Mouse (Mus musculus) embryonic facial prominence, embryonic 11.5 days (tissue): Measurements from ENCODE around the gene Rnf222. TPM values are rescaled to one million over a fixed set of nuclear protein-coding genes. Genes with fewer than 3 reads are reported as not detected.
A peak's percentile ranks its signal among the peaks of the same experiment; 100 is the strongest.

Source experiments
- ATAC-seq: fragments of 200-750 bp; cut with Nextera tagmentation; replicated peaks from 2 replicates; pipeline ENCODE4 v1.8.0; 2017; ENCODE audit warnings: low read depth; ENCODE audit not compliant: insufficient number of reproducible peaks, low FRiP score, low TSS enrichment
- DNase-seq: peaks from one replicate; pipeline ENCODE4 v3.0.0-alpha.2; 2015; ENCODE audit warnings: low spot score
- H3K27ac ChIP-seq: fragments of 300-500 bp; sonication (generic); replicated peaks from 2 replicates; pipeline ENCODE4 v1.5.1; 2014; ENCODE audit warnings: mild to moderate bottlenecking, low read depth, low read length, control low read depth
- H3K27me3 ChIP-seq: fragments of 300-500 bp; sonication (generic); 2 replicates; pipeline ENCODE4 v1.6.1; 2014; ENCODE audit warnings: mild to moderate bottlenecking, low read length, moderate library complexity, mixed read lengths; ENCODE audit not compliant: control insufficient read depth, insufficient read depth
- H3K36me3 ChIP-seq: fragments of 300-500 bp; sonication (generic); replicated peaks from 2 replicates; pipeline ENCODE4 v1.6.1; 2014; ENCODE audit warnings: low read depth, mild to moderate bottlenecking, low read length, moderate library complexity, mixed read lengths; ENCODE audit not compliant: control insufficient read depth, insufficient read depth
- H3K4me1 ChIP-seq: fragments of 300-500 bp; sonication (generic); 2 replicates; pipeline ENCODE4 v1.6.1; 2014; ENCODE audit warnings: low read length, mixed read lengths; ENCODE audit not compliant: control insufficient read depth, insufficient read depth
- H3K4me2 ChIP-seq: fragments of 300-500 bp; sonication (generic); 2 replicates; pipeline ENCODE4 v1.6.1; 2014; ENCODE audit warnings: low read depth, mild to moderate bottlenecking, control low read depth, low read length, moderate library complexity
- H3K4me3 ChIP-seq: fragments of 300-500 bp; sonication (generic); 2 replicates; pipeline ENCODE4 v1.5.1; 2014; ENCODE audit warnings: low read depth, low read length, control low read depth
- H3K9ac ChIP-seq: fragments of 300-500 bp; sonication (generic); replicated peaks from 2 replicates; pipeline ENCODE4 v1.6.1; 2014; ENCODE audit warnings: mild to moderate bottlenecking, control low read depth, low read length
- H3K9me3 ChIP-seq: fragments of 300-500 bp; sonication (generic); replicated peaks from 2 replicates; pipeline ENCODE4 v1.6.1; 2016; ENCODE audit warnings: mild to moderate bottlenecking, low read length, inconsistent platforms, mixed read lengths; ENCODE audit not compliant: control insufficient read depth
- WGBS: fragments of 180-500 bp; shearing (Covaris S2); extraction: QIAGEN DNeasy Blood & Tissue Kit; methylation state at CpG from one replicate; pipeline ENCODE4 v1.1.7; 2014; 5-methylcytosine and 5-hydroxymethylcytosine counted together
- polyA plus RNA-seq: library from polyadenylated mRNA; unstranded; fragments of >200 nt; fragmentation: Nextera tagmentation; extraction: Ambion mirVana; gene quantifications from 2 replicates; pipeline ENCODE4 v1.2.1, GENCODE M21; 2014

The Rnf222 gene
- 0.11 TPM in 1 of 2 replicates, not detected in the other for polyA plus RNA-seq

- Histone ChIP-seq H3K9ac (no peak within 1 kb of the TSS), H3K9me3 (no peaks in the 10 kb centered on the region), H3K27ac (no peak within 1 kb of the TSS), H3K36me3 (no peaks in the 10 kb centered on the region), H3K27me3 (no peaks in the 10 kb centered on the region), H3K4me1 (no peaks in the 10 kb centered on the region), H3K4me2 (no peak within 1 kb of the TSS), H3K4me3 (no peak within 1 kb of the TSS)
- no peak for DNase-seq
- no peak for ATAC-seq
- 38% methylated on average over 6 of the region's 6 CpGs for WGBS
These were observed at the start of gene Rnf222 for GRCm38 (mm10) chr11:68888253-68888652. Gene Rnf222 (plus strand): TSS chr11:68888553.

GRCm38 (mm10) chr11:68839606-68840005 is 48.7 kb upstream of the Rnf222 start:
- no peak for DNase-seq
- Histone ChIP-seq H3K4me3 (no peak overlapping the region), H3K9ac (no peak overlapping the region), H3K4me2 (no peak overlapping the region), H3K27ac (no peak overlapping the region), H3K4me1 (no peaks in the 10 kb centered on the region), H3K27me3 (no peaks in the 10 kb centered on the region), H3K36me3 (peaks cover 14% of the 10 kb centered on the region), H3K9me3 (no peaks in the 10 kb centered on the region)
- ATAC-seq = no peak
- WGBS = 85% methylated on average over 5 of the region's 5 CpGs

DNA sequence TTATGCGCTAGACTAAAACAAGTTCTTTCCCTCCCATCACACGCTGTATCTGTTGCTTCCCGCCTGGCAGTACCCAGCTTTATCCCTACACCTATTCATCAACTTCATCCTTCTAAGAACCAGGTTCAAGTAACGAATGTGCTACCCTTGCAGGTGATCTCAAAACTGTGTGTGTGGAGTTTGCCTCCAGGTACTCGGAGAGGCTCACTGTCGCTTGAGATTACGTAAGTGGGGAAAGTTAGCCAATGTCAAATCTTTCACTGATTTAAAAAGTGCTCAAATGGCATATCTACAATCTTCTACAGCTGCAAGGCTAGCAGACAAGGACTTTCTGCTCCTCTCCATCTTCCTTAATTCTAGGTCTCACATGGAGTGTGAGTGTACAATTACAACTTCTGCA is 37.5 kb upstream of the Rnf222 start:
- Histone ChIP-seq H3K27me3 (no peaks in the 10 kb centered on the region), H3K36me3 (no peaks in the 10 kb centered on the region), H3K4me1 (no peaks in the 10 kb centered on the region), H3K9ac (no peak overlapping the region), H3K27ac (no peak overlapping the region), H3K4me3 (no peak overlapping the region), H3K9me3 (no peaks in the 10 kb centered on the region), H3K4me2 (no peak overlapping the region)
- 89% methylated on average over 7 of the region's 7 CpGs for WGBS
- DNase-seq = no peak
- no peak for ATAC-seq

DNA sequence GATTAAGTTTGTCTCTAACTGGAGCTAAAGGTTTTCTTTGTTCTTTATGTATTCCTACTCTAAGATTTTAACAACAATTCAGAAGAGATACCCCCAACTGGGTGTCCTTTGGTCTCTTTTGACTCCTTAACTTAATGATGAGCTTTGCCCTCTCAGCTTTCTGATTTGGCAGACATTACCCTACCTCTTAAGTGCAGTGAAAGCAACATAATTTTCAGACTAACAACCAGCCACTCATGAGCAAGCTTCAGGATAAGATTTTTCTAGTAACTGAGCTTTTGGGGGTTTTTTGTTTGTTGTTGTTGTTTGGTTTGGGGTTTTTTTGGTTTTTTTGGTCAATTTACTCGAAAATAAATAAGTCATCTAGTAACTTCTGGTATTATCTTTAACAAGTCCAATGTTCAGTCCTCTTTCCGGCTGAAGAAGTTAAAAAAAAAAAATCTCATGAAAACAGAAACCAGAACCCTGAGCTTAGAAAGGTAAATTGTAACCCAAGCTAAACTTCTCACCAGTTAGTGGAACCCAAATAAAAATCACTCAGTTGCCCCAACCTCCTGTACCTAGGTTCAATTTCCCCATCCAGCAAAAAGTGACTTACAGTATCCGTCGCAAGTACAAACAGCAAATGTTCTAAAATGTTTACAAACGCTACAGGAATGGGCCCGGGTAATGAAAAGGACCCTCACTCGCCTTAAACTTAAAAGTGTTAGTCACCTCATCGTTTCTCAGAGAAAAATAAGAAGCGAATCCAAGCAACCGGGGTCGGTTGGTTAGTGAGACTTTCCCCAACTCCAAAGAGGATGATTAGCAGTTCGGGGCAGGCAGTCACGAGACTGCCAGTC is 36.5 kb upstream of the Rnf222 start:
- no peaks in the 10 kb centered on the region for H3K4me1 ChIP-seq
- 4% methylated on average over 13 of the region's 13 CpGs for WGBS
- H3K4me2 ChIP-seq = peak overlapping the region; percentile 66
- ATAC-seq (no peak), DNase-seq (no peak)
- H3K9ac ChIP-seq = peak overlapping the region; percentile 83
- H3K9me3 ChIP-seq = no peaks in the 10 kb centered on the region
- H3K36me3 ChIP-seq = no peaks in the 10 kb centered on the region
- no peaks in the 10 kb centered on the region for H3K27me3 ChIP-seq
- peak overlapping the region; percentile 85 for H3K27ac ChIP-seq
- peak overlapping the region; percentile 85 for H3K4me3 ChIP-seq

GRCm38 (mm10) chr11:68852486-68852901 is 35.9 kb upstream of the Rnf222 start:
- no peaks in the 10 kb centered on the region for H3K27me3 ChIP-seq
- DNase-seq (peak; percentile 52), ATAC-seq (no peak)
- H3K36me3 ChIP-seq = no peaks in the 10 kb centered on the region
- no peaks in the 10 kb centered on the region for H3K4me1 ChIP-seq
- no peaks in the 10 kb centered on the region for H3K9me3 ChIP-seq
- peak overlapping the region; percentile 85 for H3K27ac ChIP-seq
- peak overlapping the region; percentile 85 for H3K4me3 ChIP-seq
- H3K9ac ChIP-seq = peak overlapping the region; percentile 83
- 0% methylated on average over 32 of the region's 36 CpGs for WGBS
- H3K4me2 ChIP-seq = peak overlapping the region; percentile 66

DNA sequence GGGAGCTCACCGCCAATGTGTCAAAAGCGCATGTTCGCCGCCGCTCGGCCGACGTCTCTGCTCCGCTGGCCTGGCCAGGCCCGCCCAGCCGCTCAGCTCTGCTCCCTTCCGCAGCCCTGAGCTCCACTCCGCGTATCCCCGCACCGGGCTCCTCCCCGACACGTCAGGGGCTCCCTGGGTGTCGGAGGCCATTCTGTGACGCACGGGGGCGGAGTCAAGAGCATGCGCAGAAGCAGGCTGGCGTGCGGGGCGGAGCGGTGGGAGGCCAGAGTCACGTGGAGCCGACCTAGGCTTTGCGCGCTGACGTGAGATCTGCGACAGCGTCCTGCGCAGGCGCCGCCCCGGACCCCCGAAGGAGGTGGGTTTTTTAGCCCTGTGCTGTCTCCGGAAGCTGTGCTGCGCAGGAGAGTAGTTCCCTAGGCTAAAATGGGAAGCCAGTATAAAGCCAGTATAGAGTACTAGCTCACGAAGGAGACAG is 35.4 kb upstream of the Rnf222 start:
- H3K4me3 ChIP-seq = peak overlapping the region; percentile 85
- peak overlapping the region; percentile 85 for H3K27ac ChIP-seq
- H3K9me3 ChIP-seq = no peaks in the 10 kb centered on the region
- no peaks in the 10 kb centered on the region for H3K27me3 ChIP-seq
- peak overlapping the region; percentile 66 for H3K4me2 ChIP-seq
- no peaks in the 10 kb centered on the region for H3K36me3 ChIP-seq
- no peaks in the 10 kb centered on the region for H3K4me1 ChIP-seq
- WGBS = under 1% methylated on average over 42 of the region's 42 CpGs
- ATAC-seq (peak; percentile 99), DNase-seq (peak; percentile 99)
- H3K9ac ChIP-seq = peak overlapping the region; percentile 83

DNA sequence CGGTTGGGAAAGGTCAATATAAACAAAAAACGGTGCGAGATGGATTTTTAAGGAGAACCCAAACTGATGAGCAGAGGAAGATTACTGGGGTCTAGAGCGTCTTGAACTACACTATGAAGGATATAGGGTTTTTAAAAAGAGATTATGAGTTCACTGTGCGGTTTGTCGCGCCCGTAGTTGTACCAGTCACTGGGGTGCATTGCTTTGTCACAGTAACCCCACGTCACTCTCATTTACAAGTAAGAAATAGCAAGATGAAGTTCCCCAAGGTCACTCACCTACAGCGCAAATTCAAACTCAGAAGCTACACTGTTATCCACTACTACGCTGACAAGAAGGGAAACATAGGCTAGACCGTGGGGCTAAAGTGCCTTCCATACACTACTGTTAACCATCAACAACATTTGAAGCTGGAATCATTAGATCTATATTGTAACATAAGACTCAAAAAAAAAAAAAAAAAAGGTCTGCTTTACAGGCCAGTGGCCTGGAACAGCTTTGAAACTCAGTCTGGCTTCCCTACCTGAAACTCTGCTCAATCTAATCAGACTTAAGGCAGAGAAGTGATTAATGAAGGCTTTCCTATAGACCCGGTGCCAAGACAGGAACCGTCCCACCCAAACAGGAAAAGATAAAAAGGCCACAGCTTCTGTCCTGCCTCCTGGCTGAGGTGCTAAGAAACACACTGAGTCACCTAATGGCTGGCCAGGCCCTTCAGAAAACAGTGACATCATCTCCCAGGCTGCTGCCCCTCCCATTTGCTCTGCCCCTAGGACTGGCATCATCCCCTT is 34.5 kb upstream of the Rnf222 start:
- no peaks in the 10 kb centered on the region for H3K36me3 ChIP-seq
- peak overlapping the region; percentile 35 for H3K9ac ChIP-seq
- 44% methylated on average over 14 of the region's 14 CpGs for WGBS
- H3K27ac ChIP-seq = no peak overlapping the region
- ATAC-seq (no peak), DNase-seq (no peak)
- peak overlapping the region; percentile 40 for H3K4me2 ChIP-seq
- peak overlapping the region; percentile 85 for H3K4me3 ChIP-seq
- H3K9me3 ChIP-seq = no peaks in the 10 kb centered on the region
- H3K4me1 ChIP-seq = no peaks in the 10 kb centered on the region
- no peaks in the 10 kb centered on the region for H3K27me3 ChIP-seq

GRCm38 (mm10) chr11:68854621-68855020 is 33.7 kb upstream of the Rnf222 start:
- H3K4me3 ChIP-seq = no peak overlapping the region
- H3K9me3 ChIP-seq = no peaks in the 10 kb centered on the region
- ATAC-seq = no peak
- WGBS = 89% methylated on average over 3 of the region's 3 CpGs
- H3K4me2 ChIP-seq = no peak overlapping the region
- H3K27me3 ChIP-seq = no peaks in the 10 kb centered on the region
- no peak overlapping the region for H3K9ac ChIP-seq
- DNase-seq = no peak
- H3K27ac ChIP-seq = no peak overlapping the region
- H3K36me3 ChIP-seq = no peaks in the 10 kb centered on the region
- no peaks in the 10 kb centered on the region for H3K4me1 ChIP-seq
